Mouse (Mus musculus) liver, adult (tissue): ENCODE results near the gene Cpne8.

Experiments
- GATA4 ChIP-seq: IDR thresholded peaks from 2 replicates; pipeline ENCODE4 v1.6.1; 2014; ENCODE audit warnings: mild to moderate bottlenecking, low read length; ENCODE audit not compliant: insufficient replicate concordance

The Cpne8 gene

GRCm38 (mm10) chr15:90678985-90679759 lies at the start of gene Cpne8:
Gene Cpne8 (minus strand): TSS chr15:90679432.
- TF ChIP-seq GATA4, result peak; percentile 18; the same call in 1 of the 2 replicates

GRCm38 (mm10) chr15:90717717-90718116 lies 38.5 kb upstream of the Cpne8 start:
- no peak for TF ChIP-seq GATA4

- TF ChIP-seq GATA4, result no peak
Observed at GRCm38 (mm10) chr15:90709296-90709695, 30.1 kb upstream of the Cpne8 start.

- no peak for TF ChIP-seq GATA4
Observed at GRCm38 (mm10) chr15:90704314-90704713, 25.1 kb upstream of the Cpne8 start.

GRCm38 (mm10) chr15:90703502-90704232 lies 24.4 kb upstream of the Cpne8 start:
- TF ChIP-seq GATA4, result no peak

- TF ChIP-seq GATA4, result no peak
Observed at GRCm38 (mm10) chr15:90686770-90687169, 7.5 kb upstream of the Cpne8 start.

- no peak for TF ChIP-seq GATA4
Observed at GRCm38 (mm10) chr15:90679760-90680579, 738 bp upstream of the Cpne8 start.

- no peak for TF ChIP-seq GATA4
Observed at GRCm38 (mm10) chr15:90678488-90678887, 744 bp downstream of the Cpne8 start.

- TF ChIP-seq GATA4, result no peak
Observed at GRCm38 (mm10) chr15:90669494-90669893, 9.7 kb downstream of the Cpne8 start.

- no peak for TF ChIP-seq GATA4
Observed at GRCm38 (mm10) chr15:90666893-90667292, 12.3 kb downstream of the Cpne8 start.

GRCm38 (mm10) chr15:90664615-90665014 lies 14.6 kb downstream of the Cpne8 start:
- TF ChIP-seq GATA4, result no peak

GRCm38 (mm10) chr15:90663631-90664030 lies 15.6 kb downstream of the Cpne8 start:
- TF ChIP-seq GATA4, result no peak

- no peak for TF ChIP-seq GATA4
Observed at GRCm38 (mm10) chr15:90660723-90661122, 18.5 kb downstream of the Cpne8 start.

- no peak for TF ChIP-seq GATA4
Observed at GRCm38 (mm10) chr15:90658053-90658452, 21.2 kb downstream of the Cpne8 start.

GRCm38 (mm10) chr15:90656521-90656920 lies 22.7 kb downstream of the Cpne8 start:
- TF ChIP-seq GATA4, result no peak

- TF ChIP-seq GATA4, result no peak
Observed at GRCm38 (mm10) chr15:90647011-90647577, 32.1 kb downstream of the Cpne8 start.

GRCm38 (mm10) chr15:90646326-90646725 lies 32.9 kb downstream of the Cpne8 start:
- no peak for TF ChIP-seq GATA4
